Mouse (Mus musculus) urinary bladder, postnatal 14 days (tissue): ENCODE measurements around the gene Mfsd11.

ENCODE experiments used
- DNase-seq: peaks from one replicate; pipeline ENCODE4 v3.0.0; 2021; ENCODE audit warnings: low spot score

The Mfsd11 gene

DNA sequence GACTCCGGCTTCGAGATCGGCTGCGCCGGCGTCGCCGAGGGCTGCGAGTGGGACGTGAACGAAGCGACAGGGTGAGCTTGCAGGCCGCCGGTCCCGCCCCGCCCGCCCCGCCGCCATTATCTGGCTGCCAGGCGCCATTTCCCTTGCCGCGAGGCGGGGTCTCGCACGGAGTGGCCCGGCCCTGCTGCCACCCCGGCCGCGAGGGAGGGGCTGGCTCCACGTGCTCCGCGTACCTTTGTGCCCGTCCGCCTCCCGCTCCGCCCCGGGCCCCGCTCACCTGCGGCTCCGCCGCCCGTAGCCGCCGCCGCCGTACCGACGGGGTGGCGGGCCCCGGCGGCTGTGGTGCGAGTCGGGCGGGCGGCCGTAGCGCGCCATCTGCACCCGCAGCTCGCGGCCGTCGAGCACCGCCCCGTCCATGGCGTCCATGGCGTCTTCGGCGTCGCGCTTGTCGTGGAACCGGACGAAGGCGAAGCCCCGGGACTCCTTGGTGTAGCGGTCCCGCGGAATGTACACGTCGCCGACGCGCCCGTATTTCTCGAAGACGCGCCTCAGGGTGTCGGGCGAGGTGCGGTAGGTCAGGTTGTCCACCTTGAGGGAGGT lies at the start of gene Mfsd11:
Gene Mfsd11, plus strand, starts transcription at position 150 of the 600 bp plus-strand sequence.
- peak; percentile 86 for DNase-seq

DNA sequence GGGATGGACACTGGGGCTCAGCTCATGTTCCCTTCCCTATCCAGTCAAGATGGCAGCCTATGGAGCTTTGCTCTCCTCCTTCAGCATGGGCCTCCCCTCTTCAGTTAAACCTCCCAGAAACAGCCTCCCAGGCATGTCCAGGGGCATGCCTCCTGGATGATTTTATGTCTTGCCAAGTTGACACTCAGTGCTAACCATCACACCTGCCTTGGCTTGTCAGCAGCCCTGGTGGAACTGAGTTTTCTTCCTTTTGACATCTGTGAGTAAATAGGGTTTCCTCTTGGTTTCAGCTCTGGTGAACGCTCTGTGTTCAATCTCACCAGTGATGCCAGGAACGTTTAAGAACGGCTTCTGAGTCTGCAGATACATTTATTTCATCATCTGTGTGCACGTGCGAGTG lies 49.5 kb upstream of the Mfsd11 start:
- DNase-seq: no peak

DNA sequence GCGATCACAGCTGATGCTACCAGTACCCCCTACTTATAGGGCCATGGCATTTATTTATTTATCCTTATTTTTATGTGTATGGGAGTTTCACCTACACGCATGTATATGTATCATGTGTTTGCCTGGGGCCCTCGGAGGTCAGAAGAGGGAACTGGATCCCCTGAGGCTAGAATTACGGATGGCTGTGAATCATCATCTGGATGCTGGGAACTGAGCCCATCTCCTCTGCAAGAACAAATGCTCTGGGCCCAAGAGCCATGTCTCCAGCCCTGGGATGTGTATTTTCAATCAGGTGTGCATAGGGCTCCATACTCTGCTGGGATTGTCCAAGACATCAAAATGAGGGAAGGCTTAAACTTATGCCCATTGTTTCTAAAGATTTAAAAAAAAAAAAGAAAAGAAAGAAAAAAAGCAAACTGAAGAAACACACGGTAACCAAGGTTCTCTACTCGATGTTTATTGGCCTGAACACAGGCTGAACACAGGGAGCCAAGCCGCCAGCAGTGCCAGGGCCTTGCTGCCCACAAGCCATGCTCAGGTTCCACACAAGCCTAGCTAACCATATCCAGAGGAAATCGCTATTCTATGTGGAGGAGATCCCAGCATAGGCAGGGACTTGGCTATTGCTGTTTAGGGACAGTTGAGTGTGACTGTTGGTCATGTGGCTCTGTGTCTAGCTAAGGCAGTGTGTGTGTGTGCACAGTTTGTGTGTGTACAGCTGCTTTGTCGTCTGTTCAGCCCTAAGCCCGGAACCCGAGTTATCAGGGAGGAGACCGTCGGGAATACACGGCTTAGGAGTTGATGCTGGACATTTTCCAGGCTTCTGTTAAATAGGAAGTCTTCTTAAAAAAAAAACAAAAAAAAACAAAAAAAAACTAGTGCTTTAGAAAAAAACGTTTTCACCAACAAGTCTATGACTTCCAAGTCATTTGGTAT lies 45.8 kb upstream of the Mfsd11 start:
- no peak for DNase-seq

GRCm38 (mm10) chr11:116807116-116807515 lies 45.1 kb upstream of the Mfsd11 start:
- no peak for DNase-seq

DNA sequence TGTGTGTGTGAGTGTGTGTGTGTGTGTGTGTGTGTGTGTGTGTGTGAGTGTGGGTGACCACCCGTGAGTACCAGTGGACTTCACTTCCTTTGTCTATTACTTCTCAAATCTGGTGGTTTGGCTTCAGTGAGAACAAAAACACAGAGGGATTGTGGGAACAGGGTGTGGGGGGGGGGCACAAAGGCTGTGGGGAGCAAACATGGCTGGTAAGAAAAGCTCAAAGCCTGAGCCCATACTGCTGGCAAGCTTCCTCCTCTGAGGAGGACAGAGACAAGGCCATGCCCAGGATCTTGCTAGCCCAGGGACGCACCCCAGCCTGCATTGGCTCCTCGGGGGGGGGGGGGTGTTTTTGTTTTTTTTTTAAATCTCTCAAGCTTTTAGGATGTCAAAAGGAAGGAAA lies 44.7 kb upstream of the Mfsd11 start:
- DNase-seq: no peak

DNA sequence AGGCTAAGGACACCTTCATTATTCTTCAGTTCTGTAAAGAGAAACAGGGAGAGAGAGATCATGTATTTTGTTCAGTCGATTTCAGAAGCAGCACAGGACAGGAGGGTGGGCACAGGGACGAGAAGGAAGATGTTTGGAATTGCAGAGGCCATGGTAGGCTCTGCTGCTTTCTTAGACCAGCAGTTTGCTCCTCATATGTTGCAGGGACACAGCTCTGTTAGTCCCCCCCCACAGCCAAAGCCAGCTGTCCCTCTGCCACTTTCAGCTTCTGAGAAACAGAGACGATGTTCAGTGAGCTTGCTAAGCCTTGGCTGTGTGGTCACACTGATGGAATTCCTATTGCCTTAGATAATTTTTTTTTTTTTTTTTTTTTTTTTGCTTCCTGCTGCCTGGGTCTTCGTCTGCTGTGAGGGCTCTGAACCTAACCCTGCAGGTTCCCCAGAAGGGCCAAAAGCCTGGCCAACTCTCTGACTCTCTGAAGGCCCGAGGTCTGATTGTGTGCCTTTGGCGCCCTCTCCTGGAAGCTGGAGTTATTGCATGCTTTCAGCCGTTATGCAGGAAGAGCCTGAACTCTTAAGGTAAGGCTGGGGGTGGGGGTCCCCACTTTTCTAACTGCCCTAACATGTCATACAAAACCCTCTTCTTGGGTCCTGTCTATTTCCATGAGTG lies 44.2 kb upstream of the Mfsd11 start:
- DNase-seq: peak; percentile 85

GRCm38 (mm10) chr11:116808811-116809395 lies 43.3 kb upstream of the Mfsd11 start:
- DNase-seq: no peak

DNA sequence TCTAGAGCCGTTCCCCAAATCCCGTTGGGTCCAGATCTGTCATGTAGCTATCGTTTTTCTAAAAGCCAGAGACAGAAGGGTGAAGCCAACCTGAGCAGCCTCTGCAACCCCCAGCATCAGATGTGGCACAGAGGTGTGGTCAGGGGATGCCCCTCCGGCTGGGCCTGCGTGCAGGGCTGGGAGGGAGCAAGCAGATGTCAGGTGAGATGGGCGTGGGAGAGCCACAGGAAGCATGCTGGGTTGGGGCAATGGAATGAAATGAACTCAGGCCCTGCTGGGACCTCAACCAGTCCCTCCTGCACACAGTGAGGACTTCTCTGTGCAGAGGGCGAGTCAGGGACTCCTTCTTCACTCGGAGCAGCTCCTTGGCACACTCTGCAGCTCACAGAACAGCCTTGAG lies 42.7 kb upstream of the Mfsd11 start:
- no peak for DNase-seq

DNA sequence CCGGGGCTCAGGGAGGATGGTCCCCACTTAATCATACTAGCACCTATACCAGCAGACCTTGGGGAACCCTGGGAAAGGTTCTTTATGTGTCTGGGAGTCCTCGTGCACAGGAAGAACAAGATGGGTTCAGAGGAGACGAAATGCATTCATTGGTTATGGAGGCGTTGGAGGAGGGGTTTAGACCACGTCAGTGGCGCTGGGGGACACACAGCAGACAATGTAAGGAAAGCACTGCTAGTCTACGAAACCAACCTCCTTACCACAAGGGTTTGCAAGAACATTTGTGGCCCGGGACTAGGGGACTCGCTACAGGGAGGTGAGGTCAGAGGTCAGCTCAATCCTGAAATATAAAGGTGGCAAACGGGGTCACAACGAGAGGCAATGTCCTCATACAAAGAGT lies 41.7 kb upstream of the Mfsd11 start:
- DNase-seq: no peak

GRCm38 (mm10) chr11:116810983-116811901 lies 41.0 kb upstream of the Mfsd11 start:
- peak; percentile 46 for DNase-seq

- no peak for DNase-seq
These were observed 39.3 kb upstream of the Mfsd11 start for GRCm38 (mm10) chr11:116812793-116813529.

DNA sequence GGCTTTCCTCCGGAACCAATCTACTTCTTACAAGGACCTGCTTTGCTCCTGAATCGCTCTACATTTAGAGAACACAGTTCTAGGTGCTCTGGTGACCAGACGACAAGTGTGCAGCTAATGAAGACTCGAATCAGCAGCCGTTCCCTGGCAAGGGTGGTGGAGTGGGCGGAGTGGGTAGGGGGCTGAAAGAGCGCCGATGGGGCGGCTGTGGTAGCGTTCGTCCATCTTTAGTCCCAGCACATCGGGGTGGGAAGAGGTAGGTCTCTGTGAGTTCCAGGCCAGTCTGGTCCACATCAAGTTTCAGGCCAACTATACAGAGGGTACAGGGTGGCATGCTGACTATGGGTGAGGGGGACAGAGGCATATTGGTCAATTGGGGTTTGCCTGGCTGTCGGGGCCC lies 38.6 kb upstream of the Mfsd11 start:
- no peak for DNase-seq

DNA sequence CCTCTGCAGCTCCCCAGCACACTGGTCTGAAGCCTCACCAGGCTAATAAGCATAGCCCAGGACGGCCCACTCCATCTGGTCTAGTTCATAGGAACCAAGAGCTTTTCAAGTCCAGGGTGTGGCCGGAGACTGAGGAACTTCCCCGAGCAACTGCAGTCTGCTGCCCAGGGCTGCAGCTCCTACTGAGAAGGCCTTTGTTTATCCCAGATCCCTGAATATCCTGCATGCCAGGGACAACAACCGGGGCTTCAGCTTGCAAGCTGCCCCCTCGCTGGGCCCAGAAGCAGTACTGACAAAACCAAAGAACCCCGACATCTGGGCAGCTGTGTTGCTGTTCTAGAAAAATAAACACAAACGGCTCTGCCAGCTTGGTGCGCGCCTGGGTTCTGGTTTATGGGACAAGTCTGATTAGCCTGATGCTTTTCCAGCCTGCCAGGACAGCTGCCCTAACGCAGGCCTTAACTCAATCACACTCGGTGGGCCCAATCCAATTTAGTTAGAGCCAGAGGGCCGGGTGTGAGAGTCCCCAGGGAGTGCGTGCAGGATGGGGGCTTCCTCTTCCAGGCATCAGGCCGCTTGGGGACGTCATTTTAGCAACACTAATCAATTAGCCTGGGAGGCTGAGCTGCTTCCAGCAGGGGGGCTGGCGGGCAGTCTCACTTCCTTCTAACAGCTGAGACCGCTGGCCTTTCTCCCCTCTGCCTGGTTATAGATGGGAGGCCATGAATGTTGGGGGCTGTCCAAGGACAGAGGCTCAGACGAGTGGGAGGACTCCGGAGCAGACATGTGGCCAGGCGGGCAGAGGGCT lies 38.0 kb upstream of the Mfsd11 start:
- peak; percentile 56 for DNase-seq

GRCm38 (mm10) chr11:116814884-116815415 lies 37.3 kb upstream of the Mfsd11 start:
- DNase-seq: no peak

- peak; percentile 57 for DNase-seq
These were observed 35.5 kb upstream of the Mfsd11 start for GRCm38 (mm10) chr11:116816769-116817168.

- DNase-seq: no peak
These were observed 34.7 kb upstream of the Mfsd11 start for GRCm38 (mm10) chr11:116817567-116817966.

DNA sequence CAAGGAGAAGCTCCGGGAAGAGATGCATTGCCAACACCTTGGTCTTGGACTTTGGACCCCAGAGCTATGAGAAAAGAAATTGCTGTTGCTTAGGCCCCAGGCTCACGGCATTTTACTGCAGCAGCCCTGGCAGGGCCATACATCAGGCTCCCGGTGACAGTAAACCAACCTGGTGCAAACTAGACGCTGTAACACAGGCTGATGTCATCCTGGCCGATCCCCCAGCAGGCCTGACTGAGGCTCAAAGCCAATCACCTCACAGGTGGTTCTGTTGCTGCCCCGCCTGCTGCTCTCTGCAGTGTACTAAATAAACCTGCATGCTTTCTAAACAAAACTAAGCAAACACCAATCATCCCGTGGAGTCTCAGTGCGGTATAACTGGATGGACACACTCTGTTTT lies 33.5 kb upstream of the Mfsd11 start:
- DNase-seq: no peak

DNA sequence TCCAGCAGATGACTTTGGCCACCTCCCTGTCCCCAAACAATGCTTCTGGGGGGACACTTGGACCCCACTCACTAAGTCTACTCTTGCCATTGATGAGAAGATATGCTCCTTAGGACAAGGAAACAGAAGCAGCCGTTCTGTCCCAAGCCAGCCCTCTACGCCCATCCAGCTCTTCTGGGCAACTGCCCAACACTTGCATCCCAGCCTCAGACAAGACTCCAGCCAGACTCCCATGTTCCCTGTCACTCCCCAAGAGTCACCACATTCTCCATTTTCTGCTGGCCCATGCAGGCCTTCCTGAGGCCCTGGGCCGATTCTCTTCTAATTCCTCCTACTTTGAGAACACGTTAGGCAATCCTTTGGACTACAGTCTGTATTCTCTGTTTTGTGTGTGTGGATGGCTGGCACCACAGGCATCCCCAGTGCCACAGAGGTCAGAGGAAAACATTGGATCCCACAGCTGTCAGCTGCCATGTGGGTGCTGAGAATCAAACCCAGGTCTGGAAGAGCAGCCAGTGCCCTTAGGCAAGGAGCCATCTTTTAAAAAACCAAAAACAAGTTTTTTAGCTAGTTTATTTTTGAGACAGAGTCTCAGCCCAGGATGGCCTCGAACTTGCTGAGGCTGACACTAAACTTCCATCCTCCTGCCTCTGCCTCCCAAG lies 32.2 kb upstream of the Mfsd11 start:
- no peak for DNase-seq
